Mouse (Mus musculus) embryo, embryonic 9.5 days (tissue): ENCODE measurements around the gene Ncbp3.

Experiments used
- DNase-seq: peaks from one replicate; pipeline ENCODE4 v3.0.0-alpha.2; 2017; ENCODE audit errors: extremely low spot score

Gene Ncbp3

GRCm38 (mm10) chr11:73047542-73047996 is at the start of gene Ncbp3:
Gene Ncbp3 (plus strand): TSS chr11:73047783.
- DNase-seq, result peak; percentile 99

GRCm38 (mm10) chr11:72998771-72999170 is 48.8 kb upstream of the Ncbp3 start, which contains the start of gene P2rx1:
Gene P2rx1 (plus strand): TSS chr11:72999103.
- no peak for DNase-seq

- peak; percentile 68 for DNase-seq
These were observed 46.6 kb upstream of the Ncbp3 start for GRCm38 (mm10) chr11:73001029-73001428.

GRCm38 (mm10) chr11:73006377-73006776 is 41.2 kb upstream of the Ncbp3 start:
- peak; percentile 32 for DNase-seq

- DNase-seq, result no peak
These were observed 40.5 kb upstream of the Ncbp3 start for GRCm38 (mm10) chr11:73007113-73007512.

GRCm38 (mm10) chr11:73007698-73008481 is 39.7 kb upstream of the Ncbp3 start:
- no peak for DNase-seq

GRCm38 (mm10) chr11:73008826-73009225 is 38.8 kb upstream of the Ncbp3 start:
- no peak for DNase-seq

- DNase-seq, result no peak
These were observed 37.9 kb upstream of the Ncbp3 start for GRCm38 (mm10) chr11:73009531-73010274.

GRCm38 (mm10) chr11:73013981-73014380 is 33.6 kb upstream of the Ncbp3 start:
- no peak for DNase-seq

GRCm38 (mm10) chr11:73014831-73015344 is 32.7 kb upstream of the Ncbp3 start:
- DNase-seq, result no peak

GRCm38 (mm10) chr11:73015391-73016102 is 32.0 kb upstream of the Ncbp3 start:
- no peak for DNase-seq

- DNase-seq, result no peak
These were observed 31.5 kb upstream of the Ncbp3 start for GRCm38 (mm10) chr11:73016103-73016420.

GRCm38 (mm10) chr11:73018471-73019146 is 29.0 kb upstream of the Ncbp3 start, which contains the start of gene Camkk1:
Gene Camkk1 (plus strand): TSS chr11:73019008.
- peak; percentile 89 for DNase-seq

GRCm38 (mm10) chr11:73019147-73019795 is 28.3 kb upstream of the Ncbp3 start:
- DNase-seq, result peak; percentile 30

GRCm38 (mm10) chr11:73020953-73021800 is 26.4 kb upstream of the Ncbp3 start:
- DNase-seq, result no peak

- DNase-seq, result no peak
These were observed 24.5 kb upstream of the Ncbp3 start for GRCm38 (mm10) chr11:73023099-73023498.

- DNase-seq, result no peak
These were observed 23.8 kb upstream of the Ncbp3 start for GRCm38 (mm10) chr11:73023827-73024226.

GRCm38 (mm10) chr11:73024236-73024904 is 23.2 kb upstream of the Ncbp3 start:
- DNase-seq, result no peak

- no peak for DNase-seq
These were observed 20.6 kb upstream of the Ncbp3 start for GRCm38 (mm10) chr11:73026961-73027360.
